In genomic region chr6:72359343-72359742, GRCm38 (mm10) we compare ENCODE assay signal across 23 mouse cellular contexts. TPM values are rescaled to one million over a fixed set of nuclear protein-coding genes. Genes with fewer than 3 reads are reported as not detected.
DNase-seq lines count a peak whose midpoint lies in the region; ATAC-seq and TF ChIP-seq lines count a peak whose summit lies in the region.
"Had no signal": no experiment of that assay in that cellular context is flagged by ENCODE, and none has a peak within 500 bp of the region (broad histone marks: within the 10 kb centered on the region; RNA-seq: fewer than 3 reads in every experiment).

No protein-coding gene starts in this region.

- no peak for ATAC-seq in stomach, embryonic 16.5 days (ENCODE audit: insufficient read depth, low FRiP score)
- ATAC-seq in stomach, postnatal 0 days (ENCODE audit: low FRiP score, low TSS enrichment): no peak
- ATAC-seq: forebrain, embryonic 15.5 days; Patski had no signal

- WGBS in kidney, adult 2 months: 32% methylated on average over 2 of the region's 2 CpGs
- 80% methylated on average over 2 of the region's 2 CpGs for WGBS in stomach, embryonic 16.5 days
- 75% methylated on average over 2 of the region's 2 CpGs for whole genome bisulfite sequencing in stomach, postnatal 0 days

- no peak overlapping the region for H3K4me2 ChIP-seq in stomach, embryonic 16.5 days (ENCODE audit: low read depth, low read length)
- H3K4me2 ChIP-seq in stomach, postnatal 0 days (replicated peaks; ENCODE audit: low read depth): no peak overlapping the region
- H3K4me2 ChIP-seq: embryonic facial prominence, embryonic 13.5 days; forebrain, embryonic 12.5 days; forebrain, embryonic 15.5 days; heart, embryonic 13.5 days; hindbrain, embryonic 12.5 days had no signal

- H3K4me1 ChIP-seq in kidney, adult 2 months (ENCODE audit: control insufficient read depth, insufficient read depth, low read length): peaks cover 27% of the 10 kb centered on the region; the same call in 1 of the 2 replicates
- peaks cover 49% of the 10 kb centered on the region for H3K4me1 ChIP-seq in stomach, embryonic 16.5 days (ENCODE audit: control insufficient read depth, insufficient read depth, low read length)
- H3K4me1 ChIP-seq in stomach, postnatal 0 days (replicated peaks; ENCODE audit: control insufficient read depth, insufficient read depth): peaks cover 13% of the 10 kb centered on the region

- peak overlapping the region; percentile 94 for H3K27ac ChIP-seq in kidney, adult 2 months (ENCODE audit: insufficient read depth, low read depth, low read length)
- H3K27ac ChIP-seq in stomach, embryonic 16.5 days (ENCODE audit: low read length): no peak overlapping the region
- no peak overlapping the region for H3K27ac ChIP-seq in stomach, postnatal 0 days (replicated peaks)
- H3K27ac ChIP-seq: embryonic facial prominence, embryonic 10.5 days; embryonic facial prominence, embryonic 13.5 days; forebrain, embryonic 12.5 days; forebrain, embryonic 15.5 days; heart, adult 2 months; heart, embryonic 10.5 days; heart, embryonic 13.5 days; hindbrain, embryonic 12.5 days; hindbrain, embryonic 15.5 days had no signal

- TF ChIP-seq EP300 in stomach, postnatal 0 days (optimal IDR thresholded peaks at IDR 0.05): no peak

- no peak for TF ChIP-seq CTCF in kidney, adult 2 months (conservative IDR thresholded peaks at IDR 0.05; ENCODE audit: insufficient read depth, insufficient read length, low read depth, low read length)
- TF ChIP-seq CTCF in stomach, postnatal 0 days (IDR thresholded peaks at IDR 0.05; ENCODE audit: low read depth): no peak

- DNase-seq in kidney, adult 2 months: no peak
- no peak for DNase-seq in kidney, adult 9 months
- DNase-seq in stomach, postnatal 0 days (ENCODE audit: low spot score): no peak
- peak; percentile 55 for DNase-seq in yolk sac, embryonic 10.5 days (ENCODE audit: low spot score)
- DNase-seq in ovary, adult 18-20 months (ENCODE audit: low spot score): no peak
- DNase-seq: adrenal gland, postnatal 36 days; cerebellum, adult 18-20 months; cerebellum, postnatal 25 days; embryo, embryonic 11 days; gastrocnemius, postnatal 25 days; heart, adult 2 months; heart, postnatal 14 days had no signal

- H3K9ac ChIP-seq in stomach, embryonic 16.5 days (ENCODE audit: low read length): 0 out of 2 replicates have a peak overlapping the region, but pooled peaks have one; percentile 28
- H3K9ac ChIP-seq in stomach, postnatal 0 days (ENCODE audit: low read length): no peak overlapping the region
- H3K9ac ChIP-seq: embryonic facial prominence, embryonic 13.5 days; forebrain, embryonic 12.5 days; forebrain, embryonic 15.5 days; heart, embryonic 13.5 days; hindbrain, embryonic 12.5 days; hindbrain, embryonic 15.5 days had no signal

- H3K27me3 ChIP-seq in kidney, adult 2 months (replicated peaks; ENCODE audit: control insufficient read depth, insufficient read depth, low read length): no peaks in the 10 kb centered on the region
- H3K27me3 ChIP-seq in stomach, embryonic 16.5 days (ENCODE audit: control insufficient read depth, insufficient read depth, low read length): no peaks in the 10 kb centered on the region
- no peaks in the 10 kb centered on the region for H3K27me3 ChIP-seq in stomach, postnatal 0 days (ENCODE audit: control insufficient read depth, insufficient read depth, low read length)
- H3K27me3 ChIP-seq: embryonic facial prominence, embryonic 13.5 days; forebrain, embryonic 12.5 days; forebrain, embryonic 15.5 days; heart, embryonic 13.5 days; hindbrain, embryonic 12.5 days; Patski had no signal

- no peak for TF ChIP-seq POLR2A in kidney, adult 2 months (IDR thresholded peaks at IDR 0.05; ENCODE audit: low read depth, low read length)

- H3K36me3 ChIP-seq in kidney, adult 2 months (ENCODE audit: control insufficient read depth, insufficient read depth, low read length): peaks cover 7% of the 10 kb centered on the region; the same call in 1 of the 2 replicates
- H3K36me3 ChIP-seq in stomach, embryonic 16.5 days (ENCODE audit: control insufficient read depth, insufficient read depth, low read length): 0 out of 2 replicates have a peak, but pooled peaks cover 11% of the 10 kb centered on the region
- 0 out of 2 replicates have a peak, but pooled peaks cover 4% of the 10 kb centered on the region for H3K36me3 ChIP-seq in stomach, postnatal 0 days (ENCODE audit: control insufficient read depth, insufficient read depth, low read length)

- H3K9me3 ChIP-seq in stomach, embryonic 16.5 days (replicated peaks; ENCODE audit: control insufficient read depth, low read length): no peaks in the 10 kb centered on the region
- no peaks in the 10 kb centered on the region for H3K9me3 ChIP-seq in stomach, postnatal 0 days (ENCODE audit: control insufficient read depth, low read length)
- H3K9me3 ChIP-seq: embryonic facial prominence, embryonic 10.5 days; embryonic facial prominence, embryonic 13.5 days; forebrain, embryonic 12.5 days; forebrain, embryonic 15.5 days; heart, embryonic 10.5 days; heart, embryonic 13.5 days; hindbrain, embryonic 12.5 days; hindbrain, embryonic 15.5 days had no signal

- no peak overlapping the region for H3K4me3 ChIP-seq in kidney, adult 2 months (ENCODE audit: insufficient read depth, low read depth, low read length)
- H3K4me3 ChIP-seq in stomach, embryonic 16.5 days (replicated peaks; ENCODE audit: low read length): no peak overlapping the region
- no peak overlapping the region for H3K4me3 ChIP-seq in stomach, postnatal 0 days (ENCODE audit: low read depth, low read length)
- H3K4me3 ChIP-seq: embryonic facial prominence, embryonic 10.5 days; embryonic facial prominence, embryonic 13.5 days; erythroblast, embryonic 14.5 days; forebrain, embryonic 12.5 days; forebrain, embryonic 15.5 days; heart, adult 2 months; heart, embryonic 10.5 days; heart, embryonic 13.5 days; hindbrain, embryonic 12.5 days; hindbrain, embryonic 15.5 days had no signal

RNA-seq across cellular contexts. Expression of gene Tmem150a, which starts 4.1 kb away (rescaled TPM):
- polyA plus RNA-seq in kidney, adult 2 months (2012; rRNA removed): 171 and 189 TPM in 2 replicates
- 16.6 and 18.5 TPM in 2 replicates for polyA plus RNA-seq in stomach, embryonic 16.5 days (2015; fragmentation: Nextera tagmentation; extraction: Ambion mirVana)
- polyA plus RNA-seq in stomach, postnatal 0 days (2015; fragmentation: Nextera tagmentation; extraction: Ambion mirVana): 7.7 and 8.4 TPM in 2 replicates

RNA-seq across cellular contexts. Expression of gene Rnf181, which starts 7.4 kb away (rescaled TPM):
- polyA plus RNA-seq in kidney, adult 2 months (2012; rRNA removed): 176 and 192 TPM in 2 replicates
- polyA plus RNA-seq in stomach, embryonic 16.5 days (2015; fragmentation: Nextera tagmentation; extraction: Ambion mirVana): 139 and 143 TPM in 2 replicates
- 136 and 137 TPM in 2 replicates for polyA plus RNA-seq in stomach, postnatal 0 days (2015; fragmentation: Nextera tagmentation; extraction: Ambion mirVana)

RNA-seq across cellular contexts. Expression of gene 0610030E20Rik, which starts 12.2 kb away (rescaled TPM):
- 15.1 and 15.2 TPM in 2 replicates for polyA plus RNA-seq in kidney, adult 2 months (2012; rRNA removed)
- 25.9 and 26.7 TPM in 2 replicates for polyA plus RNA-seq in stomach, embryonic 16.5 days (2015; fragmentation: Nextera tagmentation; extraction: Ambion mirVana)
- 19.6 and 20.5 TPM in 2 replicates for polyA plus RNA-seq in stomach, postnatal 0 days (2015; fragmentation: Nextera tagmentation; extraction: Ambion mirVana)

RNA-seq across cellular contexts. Expression of gene Usp39, which starts 14.4 kb away (rescaled TPM):
- polyA plus RNA-seq in kidney, adult 2 months (2012; rRNA removed): 17.8 and 18.2 TPM in 2 replicates
- 29.7 and 31.4 TPM in 2 replicates for polyA plus RNA-seq in stomach, embryonic 16.5 days (2015; fragmentation: Nextera tagmentation; extraction: Ambion mirVana)
- polyA plus RNA-seq in stomach, postnatal 0 days (2015; fragmentation: Nextera tagmentation; extraction: Ambion mirVana): 20.1 and 21.0 TPM in 2 replicates

RNA-seq across cellular contexts. Expression of gene Vamp5, which starts 20.9 kb away (rescaled TPM):
- polyA plus RNA-seq in kidney, adult 2 months (2012; rRNA removed): 48.7 and 60.1 TPM in 2 replicates
- 25.2 and 30.4 TPM in 2 replicates for polyA plus RNA-seq in stomach, embryonic 16.5 days (2015; fragmentation: Nextera tagmentation; extraction: Ambion mirVana)
- polyA plus RNA-seq in stomach, postnatal 0 days (2015; fragmentation: Nextera tagmentation; extraction: Ambion mirVana): 20.2 and 22.2 TPM in 2 replicates
